ENCODE assay signal across 8 mouse cellular contexts in the genomic region with DNA sequence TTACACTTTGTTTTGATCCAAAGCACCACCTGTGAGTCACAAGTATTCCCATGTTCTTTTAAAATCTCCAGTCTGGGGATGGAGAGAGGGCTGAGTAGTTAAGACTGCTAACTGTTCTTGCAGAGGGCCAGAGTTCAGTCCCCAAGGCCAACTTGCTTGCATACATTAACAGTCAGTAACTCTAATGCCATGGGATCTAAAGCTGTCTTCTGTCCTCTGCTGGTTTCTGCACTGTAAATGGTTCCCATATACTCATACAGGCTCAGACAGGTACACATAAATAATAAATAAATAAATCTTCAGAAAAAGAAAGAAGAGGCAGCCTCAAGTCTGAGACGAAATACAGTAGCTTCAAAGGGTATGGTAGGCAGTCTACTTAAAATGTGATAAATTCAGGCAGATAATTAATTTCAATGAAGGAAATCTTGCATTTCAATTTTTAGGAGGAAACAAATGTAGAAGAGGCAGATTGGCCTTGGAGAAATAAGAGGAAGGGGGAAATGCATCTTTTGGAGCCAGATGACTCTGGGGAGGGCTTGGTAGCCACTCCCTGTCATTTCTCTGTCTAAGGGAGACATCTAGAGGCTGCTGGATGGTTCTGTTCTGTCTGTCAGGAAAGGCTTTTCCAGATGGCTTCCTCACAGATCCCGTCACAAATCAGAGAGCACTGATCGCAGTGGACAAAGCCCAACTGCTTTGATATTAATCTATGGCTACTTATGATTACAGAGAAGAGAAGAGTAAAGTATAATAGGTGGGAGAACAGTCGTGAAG. TPM values are rescaled to one million over a fixed set of nuclear protein-coding genes. Genes with fewer than 3 reads are reported as not detected.
DNase-seq lines count a peak whose midpoint lies in the region; ATAC-seq and TF ChIP-seq lines count a peak whose summit lies in the region.

No protein-coding gene starts in this region.

- H3K4me2 ChIP-seq in heart, embryonic 16.5 days (ENCODE audit: low read depth, low read length) = no peak overlapping the region
- H3K4me2 ChIP-seq in midbrain, embryonic 16.5 days (ENCODE audit: low read length) = no peak overlapping the region
- no peak overlapping the region for H3K4me2 ChIP-seq in midbrain, embryonic 11.5 days

- H3K4me1 ChIP-seq in heart, embryonic 16.5 days (ENCODE audit: control insufficient read depth, insufficient read depth, low read length) = peaks cover 4% of the 10 kb centered on the region; the same call in 1 of the 2 replicates
- no peaks in the 10 kb centered on the region for H3K4me1 ChIP-seq in midbrain, embryonic 16.5 days (ENCODE audit: control insufficient read depth, insufficient read depth, low read length)
- H3K4me1 ChIP-seq in midbrain, embryonic 11.5 days (ENCODE audit: control insufficient read depth, insufficient read depth, low read length) = no peaks in the 10 kb centered on the region

- no peak overlapping the region for H3K4me3 ChIP-seq in heart, embryonic 16.5 days (ENCODE audit: low read length)
- no peak overlapping the region for H3K4me3 ChIP-seq in midbrain, embryonic 16.5 days (ENCODE audit: low read depth, low read length)
- no peak overlapping the region for H3K4me3 ChIP-seq in midbrain, embryonic 11.5 days (ENCODE audit: low read depth, low read length)

- ATAC-seq in heart, embryonic 16.5 days (replicated peaks; ENCODE audit: extremely low read depth, insufficient read depth, low FRiP score) = peak; percentile 55; the same call in 1 of the 2 replicates
- peak; percentile 87; the same call in 1 of the 2 replicates for ATAC-seq in midbrain, embryonic 16.5 days
- no peak for ATAC-seq in midbrain, embryonic 11.5 days (ENCODE audit: low FRiP score)
- no peak for ATAC-seq in cerebellum, adult (ENCODE audit: insufficient number of reproducible peaks, low FRiP score, low TSS enrichment)

- no peaks in the 10 kb centered on the region for H3K9me3 ChIP-seq in heart, embryonic 16.5 days (replicated peaks; ENCODE audit: control insufficient read depth, low read length)
- H3K9me3 ChIP-seq in midbrain, embryonic 16.5 days (replicated peaks; ENCODE audit: control insufficient read depth, low read length, poor library complexity, severe bottlenecking) = no peaks in the 10 kb centered on the region
- H3K9me3 ChIP-seq in midbrain, embryonic 11.5 days (ENCODE audit: control insufficient read depth, low read length) = no peaks in the 10 kb centered on the region

- TF ChIP-seq POLR2A in brain, embryonic 14.5 days (IDR thresholded peaks at IDR 0.05; ENCODE audit: borderline replicate concordance, extremely low read depth, insufficient read depth, insufficient read length, poor library complexity, severe bottlenecking) = no peak

- TF ChIP-seq CTCF in brain, embryonic 14.5 days (IDR thresholded peaks at IDR 0.05; ENCODE audit: borderline replicate concordance, extremely low read depth, insufficient read depth, insufficient read length) = peak; percentile 57; the same call in 1 of the 2 replicates

- WGBS in heart, embryonic 16.5 days = 46% methylated on average over 4 of the region's 4 CpGs
- WGBS in midbrain, embryonic 16.5 days = 37% methylated on average over 4 of the region's 4 CpGs
- 44% methylated on average over 4 of the region's 4 CpGs for WGBS in midbrain, embryonic 11.5 days

- H3K27ac ChIP-seq in heart, embryonic 16.5 days (ENCODE audit: low read length) = no peak overlapping the region
- H3K27ac ChIP-seq in midbrain, embryonic 16.5 days (ENCODE audit: low read length) = no peak overlapping the region
- H3K27ac ChIP-seq in midbrain, embryonic 11.5 days (ENCODE audit: low read depth, low read length) = no peak overlapping the region

- no peaks in the 10 kb centered on the region for H3K27me3 ChIP-seq in heart, embryonic 16.5 days (ENCODE audit: control insufficient read depth, insufficient read depth, low read length)
- H3K27me3 ChIP-seq in midbrain, embryonic 16.5 days (ENCODE audit: control insufficient read depth, insufficient read depth, low read depth, low read length) = no peaks in the 10 kb centered on the region
- no peaks in the 10 kb centered on the region for H3K27me3 ChIP-seq in midbrain, embryonic 11.5 days (ENCODE audit: control insufficient read depth, insufficient read depth, low read length)

- H3K36me3 ChIP-seq in heart, embryonic 16.5 days (ENCODE audit: control insufficient read depth, insufficient read depth) = no peaks in the 10 kb centered on the region
- no peaks in the 10 kb centered on the region for H3K36me3 ChIP-seq in midbrain, embryonic 16.5 days (ENCODE audit: control insufficient read depth, insufficient read depth, low read length)
- no peaks in the 10 kb centered on the region for H3K36me3 ChIP-seq in midbrain, embryonic 11.5 days (ENCODE audit: control insufficient read depth, insufficient read depth, low read length)

- no peak for DNase-seq in heart, adult 8-10 months (ENCODE audit: low spot score)
- DNase-seq in midbrain, embryonic 11.5 days (ENCODE audit: low spot score, missing footprints) = no peak
- DNase-seq in brain, embryonic 14.5 days (ENCODE audit: low read depth) = peak; percentile 79
- DNase-seq in lung, postnatal 10 days = peak; percentile 36
- DNase-seq in gastrocnemius, adult 8-10 months (ENCODE audit: low spot score in 2 of 2) = no peak

- H3K9ac ChIP-seq in heart, embryonic 16.5 days (ENCODE audit: low read length) = no peak overlapping the region
- no peak overlapping the region for H3K9ac ChIP-seq in midbrain, embryonic 16.5 days (ENCODE audit: low read depth, low read length)
- H3K9ac ChIP-seq in midbrain, embryonic 11.5 days (ENCODE audit: low read length) = no peak overlapping the region

RNA-seq across cellular contexts. Expression of gene Gm10031, which starts 16.2 kb away (rescaled TPM):
- 0.25 and 1.1 TPM in 2 replicates for polyA plus RNA-seq in heart, embryonic 16.5 days (2015; fragmentation: Nextera tagmentation; extraction: Ambion mirVana)
- total RNA-seq in heart, adult 8-10 months (2022) = 10 to 100 TPM; 43.9 to 59.3 (median 54.1) TPM
- polyA plus RNA-seq in midbrain, embryonic 16.5 days (2015; fragmentation: Nextera tagmentation; extraction: Ambion mirVana) = 0.48 and 0.75 TPM in 2 replicates
- polyA plus RNA-seq in midbrain, embryonic 11.5 days (2014; fragmentation: Nextera tagmentation; extraction: Ambion mirVana) = 0.44 and 0.74 TPM in 2 replicates
- polyA plus RNA-seq in brain, embryonic 14.5 days (2012; rRNA removed) = 11.0 and 13.7 TPM in 2 replicates
- 10 to 100 TPM; 40.9 to 54.1 (median 47.2) TPM for total RNA-seq in gastrocnemius, adult 8-10 months (2022)

RNA-seq across cellular contexts. Expression of gene Abl2, which starts 18.6 kb away (rescaled TPM):
- 2.7 TPM in 2 replicates for polyA plus RNA-seq in heart, embryonic 16.5 days (2015; fragmentation: Nextera tagmentation; extraction: Ambion mirVana)
- total RNA-seq in heart, adult 8-10 months (2022) = 10 to 100 TPM; 20.1 to 26.1 (median 22.4) TPM
- 6.7 and 7.0 TPM in 2 replicates for polyA plus RNA-seq in midbrain, embryonic 16.5 days (2015; fragmentation: Nextera tagmentation; extraction: Ambion mirVana)
- 4.8 and 4.9 TPM in 2 replicates for polyA plus RNA-seq in midbrain, embryonic 11.5 days (2014; fragmentation: Nextera tagmentation; extraction: Ambion mirVana)
- 12.7 and 22.1 TPM in 2 replicates for polyA plus RNA-seq in brain, embryonic 14.5 days (2012; rRNA removed)
- total RNA-seq in gastrocnemius, adult 8-10 months (2022) = 10 to 100 TPM; 20.6 to 27.5 (median 24.7) TPM

Comparison
In these comparisons a context has a peak if more than half of its experiments do, and no peak if none do; other contexts are left out.
1. ATAC-seq: peak in heart, embryonic 16.5 days (single experiment) and midbrain, embryonic 16.5 days (single experiment); none in midbrain, embryonic 11.5 days (single experiment) and cerebellum, adult (single experiment).
2. DNase-seq: peak in brain, embryonic 14.5 days (single experiment) and lung, postnatal 10 days (single experiment); none in heart, adult 8-10 months (single experiment), midbrain, embryonic 11.5 days (single experiment) and gastrocnemius, adult 8-10 months (0 of 2).